Mouse (Mus musculus): ENCODE data around the gene St14.

GRCm38 (mm10) chr9:31072256-31072655, 59.4 kb downstream of the St14 start:
- TF ChIP-seq CTCF (IDR thresholded peaks at IDR 0.05; ENCODE audit: extremely low read depth, insufficient read length, insufficient replicate concordance, low read depth, low read length) (no peak), POLR2A (IDR thresholded peaks at IDR 0.05; ENCODE audit: low read depth, low read length) (no peak)
